Mouse (Mus musculus) right cerebral cortex, postnatal 36 days (tissue): Measurements from ENCODE around the gene Prkn.

Experiments used
- DNase-seq, 2 experiments: peaks; one replicate each; pipeline ENCODE4 v3.0.0; 2022; ENCODE audit warnings: low spot score in 2 of 2, mixed read lengths in 1 of 2

The Prkn gene

DNA sequence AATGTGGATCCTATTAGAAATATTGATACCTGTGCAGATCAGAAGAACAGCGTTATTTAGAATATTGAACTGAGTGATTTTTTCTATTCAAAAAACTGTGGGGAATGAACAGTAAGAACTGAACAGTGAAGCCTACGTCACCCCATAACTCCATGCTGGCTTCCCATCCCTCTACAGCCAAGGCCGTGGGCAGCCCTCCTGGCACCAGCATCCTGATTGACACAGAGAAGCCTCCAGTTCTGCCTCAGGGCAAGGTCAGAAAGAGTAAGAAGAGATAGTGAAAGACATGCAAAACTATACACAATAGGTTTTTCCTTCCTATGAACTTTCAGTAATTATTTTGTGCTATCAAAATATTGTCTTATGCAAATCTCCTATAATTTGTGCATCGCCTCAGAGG is 557.5 kb downstream of the Prkn start:
- DNase-seq: no peak

DNA sequence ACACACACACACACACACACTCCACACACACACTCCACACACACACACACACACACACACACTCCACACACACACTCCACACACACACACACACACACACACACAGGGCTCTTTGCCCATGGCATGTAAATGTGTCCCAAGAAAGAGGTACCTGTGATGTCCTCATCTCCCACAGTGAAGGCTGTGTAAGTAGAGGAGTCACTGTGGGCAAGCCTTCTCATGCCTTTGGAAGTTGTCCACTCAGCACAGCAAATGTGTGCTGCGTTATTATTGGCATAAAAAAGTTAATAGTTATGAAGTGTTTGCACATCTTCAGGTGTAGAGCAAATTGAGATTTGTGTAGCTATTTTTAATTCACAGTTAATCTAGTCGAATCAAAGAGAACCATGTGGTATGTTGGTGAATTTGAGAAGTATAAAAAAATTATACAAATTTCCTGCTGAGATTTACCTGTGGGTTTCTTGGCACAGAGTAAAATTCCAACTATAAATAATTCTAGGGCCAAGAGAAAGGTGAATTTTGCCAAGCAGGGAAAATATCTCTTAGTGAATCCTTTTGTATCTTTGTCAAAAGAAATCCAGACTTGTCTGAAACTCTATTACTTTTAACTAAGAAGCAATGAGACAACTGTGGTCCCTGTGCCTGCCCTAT is 562.2 kb downstream of the Prkn start:
- DNase-seq: no peak

DNA sequence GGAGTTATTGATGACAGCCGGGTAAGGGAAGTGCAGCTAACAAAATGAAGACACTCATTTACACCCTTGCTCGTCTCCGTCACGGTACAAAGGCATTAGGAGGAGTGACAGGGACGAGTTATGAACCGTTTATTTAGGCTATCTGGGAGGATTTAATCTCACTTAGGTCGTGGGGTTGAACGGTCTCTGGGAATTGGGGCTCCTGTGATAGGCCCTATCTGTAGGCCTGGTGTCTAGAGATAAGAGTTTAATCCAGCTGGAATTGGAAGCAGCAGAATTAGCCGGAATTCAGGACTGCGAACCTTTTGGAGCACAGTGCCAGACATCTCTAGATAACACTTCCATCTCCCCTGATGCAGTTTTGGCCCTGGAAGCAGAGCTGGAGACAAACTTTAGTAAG is 571.2 kb downstream of the Prkn start:
- DNase-seq: no peak

DNA sequence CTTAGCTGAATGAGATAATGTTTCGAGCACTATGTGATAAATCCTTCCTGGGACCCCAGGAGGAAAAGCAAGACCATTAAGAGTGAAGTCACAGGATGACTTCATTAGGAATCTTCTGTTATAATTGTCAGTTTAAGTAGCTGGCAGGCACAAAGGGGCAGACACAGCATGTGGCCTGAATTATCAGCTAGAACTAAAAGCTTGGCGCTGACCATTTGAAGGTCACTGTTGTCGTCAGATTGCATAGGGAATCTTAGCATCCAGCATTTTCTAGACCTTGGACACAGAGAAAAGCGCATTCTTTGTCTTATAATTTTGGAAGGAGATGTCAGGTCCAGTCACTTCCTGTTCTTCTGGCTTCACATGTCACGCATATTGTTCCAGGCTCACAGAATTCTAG is 573.5 kb downstream of the Prkn start:
- DNase-seq: no peak

DNA sequence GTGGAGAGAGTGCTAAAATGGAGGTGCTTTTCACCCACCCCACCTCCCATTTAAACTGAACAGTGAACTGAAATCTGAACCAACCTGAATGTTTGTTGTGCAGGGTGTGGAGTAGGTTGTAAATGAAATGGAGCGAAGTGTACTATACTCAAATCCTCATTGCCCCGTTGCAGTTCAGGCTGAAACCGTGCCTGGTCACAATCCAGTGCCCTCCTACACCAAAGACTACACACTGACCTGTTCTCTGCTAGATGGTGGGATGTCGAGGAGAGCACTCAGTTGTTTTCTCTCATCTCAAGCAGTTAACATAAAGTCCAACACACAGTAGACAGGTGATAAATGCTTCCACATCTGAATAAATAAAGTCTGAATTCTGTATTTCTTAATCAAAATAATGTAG is 574.1 kb downstream of the Prkn start:
- no peak for DNase-seq

DNA sequence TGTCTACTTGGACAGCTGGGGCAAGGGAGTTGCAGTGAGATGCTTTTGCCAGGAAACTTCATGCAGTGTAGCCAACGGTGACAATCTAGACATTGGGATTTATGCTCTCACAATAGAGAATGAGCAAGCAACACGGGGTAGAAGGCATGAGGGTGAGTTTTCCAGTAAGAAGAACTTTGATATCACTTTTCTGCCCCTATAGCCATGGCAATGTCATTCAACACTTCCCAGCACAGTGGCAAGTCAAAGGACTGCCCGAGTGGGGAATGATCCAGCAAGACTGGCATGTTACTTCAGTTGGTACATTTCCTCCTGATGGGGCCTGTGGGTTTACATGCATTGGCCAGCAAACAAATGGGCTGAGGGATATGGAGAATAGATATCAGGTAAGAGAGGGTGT is 577.0 kb downstream of the Prkn start:
- no peak for DNase-seq

DNA sequence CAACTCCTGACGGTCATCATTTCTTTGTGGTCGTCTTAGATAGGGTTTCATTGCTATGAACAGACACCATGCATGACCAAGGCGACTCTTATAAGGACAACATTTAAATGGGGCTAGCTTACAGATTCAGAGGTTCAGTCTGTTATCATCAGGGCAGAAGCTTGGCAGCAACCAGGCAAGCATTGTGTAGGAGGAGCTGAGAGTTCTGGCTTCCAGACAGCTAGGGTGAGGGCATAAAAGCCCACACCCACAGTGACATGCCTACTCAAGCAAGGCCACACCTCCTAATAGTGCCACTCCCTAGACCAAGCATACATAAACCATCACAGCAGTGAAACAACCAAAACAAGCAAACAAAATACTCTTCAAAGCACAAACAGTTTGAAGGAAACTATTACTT is 579.3 kb downstream of the Prkn start:
- DNase-seq: no peak

DNA sequence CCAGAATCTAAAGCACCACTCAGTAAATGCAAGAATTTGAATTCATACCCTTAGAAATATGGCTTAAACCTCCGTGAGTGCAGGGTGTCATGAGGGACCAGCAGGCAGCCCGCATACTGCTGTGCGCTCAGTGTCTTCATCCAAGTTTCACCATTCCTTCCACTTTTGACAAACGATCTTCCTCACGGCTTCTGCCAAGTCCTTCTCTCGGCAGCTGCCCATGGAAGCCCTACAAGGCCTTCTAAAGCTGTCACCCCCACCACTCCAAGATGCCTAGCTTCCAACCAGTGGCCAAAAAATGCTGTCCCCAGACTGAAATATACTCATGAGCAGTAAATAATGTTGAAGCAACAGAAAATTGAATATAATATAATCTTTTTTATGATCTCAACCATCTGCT is 580.7 kb downstream of the Prkn start:
- no peak for DNase-seq

DNA sequence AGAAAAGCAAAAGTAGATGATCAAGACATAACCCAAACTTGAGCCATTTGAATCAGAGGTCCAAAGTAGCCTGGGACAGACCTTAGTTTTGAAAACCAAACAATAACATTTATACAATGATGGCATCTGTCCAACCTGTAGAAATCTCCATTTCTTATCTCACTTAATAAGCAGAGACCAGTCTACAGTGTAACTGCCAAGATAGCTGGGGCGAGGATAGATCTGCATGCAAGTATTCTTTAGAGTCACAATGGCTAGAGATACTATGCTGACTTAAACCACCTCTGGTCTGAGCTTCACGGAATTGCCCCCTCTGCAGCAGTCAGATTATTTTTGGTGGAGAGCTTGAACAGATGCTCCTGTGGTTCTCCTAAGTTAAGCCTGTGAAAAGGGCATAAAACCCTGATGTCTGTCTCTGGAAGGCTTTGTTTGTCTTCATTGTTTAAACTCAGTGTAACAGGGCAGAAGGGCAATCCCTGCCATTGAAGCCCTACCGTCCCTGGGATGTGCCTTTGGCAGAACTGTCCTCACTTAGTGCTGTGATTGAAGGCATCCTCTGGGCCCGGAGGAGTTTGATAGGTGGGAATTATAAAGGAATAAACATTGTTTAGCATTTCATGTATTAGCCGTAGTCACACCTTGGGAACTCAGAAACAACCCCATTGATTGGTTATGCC is 581.2 kb downstream of the Prkn start:
- no peak for DNase-seq

DNA sequence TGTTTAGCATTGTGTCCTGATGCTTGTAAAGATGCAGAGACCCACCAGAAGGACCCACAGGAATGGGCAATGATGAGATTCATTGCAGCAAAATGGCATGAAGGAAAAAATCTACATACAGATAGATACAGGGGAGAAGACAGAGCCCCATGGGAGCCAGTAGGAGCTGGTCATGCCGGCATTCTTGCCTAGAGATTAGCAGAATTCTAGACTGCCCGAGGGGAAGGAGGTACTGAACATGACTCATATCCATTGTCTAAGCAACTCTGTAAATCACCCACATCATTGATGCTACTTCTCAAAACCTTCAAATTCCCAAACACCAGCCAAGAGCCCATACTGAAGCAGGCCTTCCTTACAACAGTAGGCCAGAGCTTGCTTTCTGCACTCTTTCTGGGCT is 591.1 kb downstream of the Prkn start:
- no peak for DNase-seq

DNA sequence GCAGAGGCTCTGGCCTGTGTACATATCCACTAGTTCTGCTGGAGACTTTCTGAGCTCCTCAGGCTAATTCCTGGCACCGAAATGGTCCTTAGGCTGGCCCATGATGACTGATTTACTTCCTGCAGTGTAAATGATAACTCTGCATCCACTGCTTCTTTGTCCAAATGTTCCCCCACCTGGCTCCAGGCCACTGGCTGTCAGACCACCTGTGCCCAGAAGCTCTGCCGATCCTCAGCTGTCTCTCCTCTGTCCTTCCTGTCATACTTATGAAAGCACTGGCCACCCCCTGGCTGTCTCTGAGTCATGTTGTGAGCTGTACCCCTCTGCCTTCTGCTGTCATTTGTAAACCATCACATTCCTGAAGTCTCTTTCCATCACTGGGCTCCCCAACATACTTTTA is 592.4 kb downstream of the Prkn start:
- no peak for DNase-seq

DNA sequence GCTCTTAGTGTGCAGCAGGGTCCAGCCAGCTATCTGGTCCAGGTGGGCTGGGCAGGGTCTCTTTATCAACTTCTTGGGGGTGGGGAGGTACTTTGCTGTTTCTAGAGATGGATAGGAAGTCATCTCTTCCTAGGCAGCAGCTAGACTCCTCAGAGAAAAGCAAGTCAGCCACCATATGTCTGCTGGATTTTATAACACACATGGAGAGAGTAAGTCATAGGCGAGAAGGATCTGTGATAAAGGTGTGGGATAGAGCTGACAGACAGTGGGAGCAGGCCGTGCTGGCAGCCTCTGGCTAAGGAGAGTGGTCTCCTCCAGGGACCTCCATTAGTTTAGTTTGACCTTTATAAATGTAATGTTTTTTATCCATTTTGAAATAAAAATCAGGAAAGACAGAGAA is 622.5 kb downstream of the Prkn start:
- DNase-seq: no peak

DNA sequence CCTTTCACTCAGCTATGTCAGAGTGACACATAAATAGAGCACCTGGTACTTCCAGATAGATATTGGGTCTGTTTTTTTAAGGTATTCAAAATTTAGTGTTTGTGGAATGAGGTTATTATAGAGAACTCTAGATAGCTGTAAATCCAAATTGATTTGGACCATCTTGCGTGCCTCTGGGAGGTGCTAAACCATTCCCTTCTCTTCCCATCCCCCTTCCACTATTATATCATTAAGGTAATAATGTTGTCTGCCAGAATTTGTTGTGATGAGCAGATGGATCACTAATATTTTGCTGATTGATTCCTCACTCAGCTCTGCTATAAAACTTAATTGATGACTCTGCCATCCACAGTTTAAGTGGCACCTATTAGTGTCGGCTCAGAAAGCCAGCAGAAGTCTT is 625.9 kb downstream of the Prkn start:
- DNase-seq: no peak

DNA sequence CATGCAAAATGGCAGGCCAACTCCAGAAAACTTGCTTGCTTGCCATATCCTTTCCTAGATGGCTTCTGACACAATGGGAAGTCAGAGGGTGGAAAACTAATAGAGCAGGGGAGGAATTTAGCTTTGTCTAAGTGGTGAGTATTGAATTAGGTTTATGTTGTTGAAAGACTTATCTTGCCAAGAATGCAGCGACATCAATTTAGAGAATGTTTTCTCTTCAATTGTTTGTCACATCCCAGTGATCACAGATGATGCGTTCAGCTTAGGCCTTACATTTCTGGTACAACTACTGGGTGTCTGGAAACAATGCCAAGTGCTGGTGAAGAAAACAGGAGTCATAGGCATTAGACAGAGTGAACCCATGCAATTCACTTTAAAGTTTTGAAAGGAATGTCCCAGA is 628.4 kb downstream of the Prkn start:
- DNase-seq: no peak

DNA sequence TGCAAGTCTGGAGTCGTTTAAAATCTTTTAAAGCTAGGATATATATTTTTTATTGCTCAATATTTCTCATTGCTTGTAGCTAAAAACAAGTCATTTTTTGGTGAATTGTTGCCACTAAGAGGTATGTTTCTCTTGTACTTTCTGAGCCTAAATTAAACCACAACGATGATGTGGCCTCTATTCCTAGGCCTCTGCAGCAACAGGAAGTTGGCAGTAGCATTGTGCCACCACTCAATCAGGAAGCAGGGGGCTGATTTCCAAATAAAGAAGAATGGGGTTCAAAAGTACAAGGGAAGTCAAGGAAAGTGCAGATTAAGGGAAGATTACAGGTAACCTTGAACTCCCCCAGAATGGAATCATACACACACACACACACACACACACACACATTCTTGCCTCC is 642.8 kb downstream of the Prkn start:
- DNase-seq: no peak

DNA sequence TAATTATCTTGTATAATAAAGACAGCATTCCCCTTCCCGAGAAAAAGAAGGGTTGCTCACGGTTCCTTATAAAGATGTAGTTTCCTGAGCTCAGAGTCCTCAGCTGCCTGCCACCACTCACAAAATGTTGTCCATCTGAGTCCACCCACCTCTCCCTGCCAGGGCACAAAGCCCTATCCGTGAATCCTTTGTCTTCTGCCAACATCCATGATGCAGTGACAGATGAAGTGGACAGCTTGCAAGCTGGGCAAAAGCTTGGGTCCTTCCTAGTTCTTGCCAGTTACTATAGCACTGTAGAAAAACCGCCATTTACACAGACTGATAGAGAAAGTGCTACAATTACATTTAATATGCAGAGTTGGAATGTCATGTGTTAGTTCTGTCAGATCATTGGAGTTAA is 649.9 kb downstream of the Prkn start:
- DNase-seq: no peak

DNA sequence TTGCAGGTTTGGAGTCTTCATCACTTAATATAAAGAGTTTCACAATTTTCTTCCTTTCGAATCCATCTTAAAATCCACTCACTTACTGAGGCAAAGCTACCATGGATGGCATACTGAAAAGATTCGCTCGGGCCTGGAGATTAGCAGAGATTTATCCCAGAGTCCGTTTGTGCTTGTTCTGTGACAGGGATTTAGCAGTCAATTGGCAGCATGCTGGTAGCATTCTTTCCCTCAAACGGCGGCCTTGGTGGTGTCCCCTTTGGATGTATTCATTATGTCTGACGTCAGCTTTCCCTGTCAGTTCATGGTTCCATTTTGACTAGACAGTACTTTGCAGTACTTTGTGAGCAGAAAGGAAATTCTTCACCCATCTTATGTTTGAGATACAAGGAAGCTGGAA is 662.4 kb downstream of the Prkn start:
- no peak for DNase-seq

DNA sequence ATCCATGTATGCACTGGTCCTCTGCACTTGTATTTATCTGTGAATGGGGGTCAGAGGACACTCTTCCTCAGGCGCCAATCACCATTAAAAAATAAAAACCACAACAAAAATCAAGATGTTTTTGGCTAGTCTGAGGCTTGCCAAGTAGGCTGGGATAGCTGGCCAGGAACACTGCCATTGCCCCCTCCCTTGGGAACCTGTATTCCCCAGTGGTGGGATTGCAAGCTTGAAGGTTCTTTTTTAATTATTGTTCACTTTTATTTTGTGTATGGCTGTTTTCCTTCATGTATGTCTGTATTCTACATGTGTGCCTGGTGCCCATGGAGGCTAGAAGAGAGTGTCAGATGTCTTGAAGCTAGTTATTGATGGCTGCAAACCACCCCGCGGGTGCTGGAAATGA is 664.3 kb downstream of the Prkn start:
- no peak for DNase-seq

DNA sequence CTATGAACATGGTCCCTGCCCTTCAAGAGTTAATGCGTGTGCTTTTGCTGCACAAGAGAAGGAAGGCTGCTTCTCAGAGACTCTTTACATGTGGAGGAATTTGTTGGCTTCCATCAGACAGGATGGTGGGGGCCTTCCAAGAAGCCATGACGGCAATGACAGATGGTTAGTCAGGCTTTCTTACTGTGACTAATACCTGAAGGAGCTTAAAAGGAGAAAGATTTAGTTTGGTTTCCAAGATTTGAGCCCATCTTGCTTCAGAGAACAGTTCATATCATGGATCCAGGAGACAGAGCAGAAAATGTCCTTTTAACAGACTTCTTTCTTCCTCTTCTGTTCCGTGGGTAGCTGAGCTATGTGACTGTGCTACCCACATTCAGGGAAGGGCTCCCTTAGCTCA is 666.9 kb downstream of the Prkn start:
- peak in 1 of 2 experiments; percentile 12 for DNase-seq

DNA sequence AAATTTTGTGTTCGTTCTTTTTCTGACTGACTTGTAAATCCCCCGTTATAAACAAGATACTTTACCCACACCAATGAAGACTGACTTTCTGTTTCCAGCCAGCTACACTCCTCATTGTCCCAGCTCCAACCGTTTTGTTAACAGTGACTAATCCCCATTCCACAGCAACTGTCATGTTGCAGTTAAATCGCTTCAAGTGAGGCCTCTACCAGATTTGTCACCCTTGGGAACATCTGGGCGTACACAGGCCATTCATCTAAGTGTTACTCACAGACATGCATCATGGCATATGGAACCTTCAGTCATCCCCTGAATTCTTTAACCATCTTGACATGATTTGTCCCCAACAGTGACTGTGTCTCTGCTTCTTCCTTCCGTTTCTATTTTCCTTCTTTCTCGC is 669.9 kb downstream of the Prkn start:
- no peak for DNase-seq

DNA sequence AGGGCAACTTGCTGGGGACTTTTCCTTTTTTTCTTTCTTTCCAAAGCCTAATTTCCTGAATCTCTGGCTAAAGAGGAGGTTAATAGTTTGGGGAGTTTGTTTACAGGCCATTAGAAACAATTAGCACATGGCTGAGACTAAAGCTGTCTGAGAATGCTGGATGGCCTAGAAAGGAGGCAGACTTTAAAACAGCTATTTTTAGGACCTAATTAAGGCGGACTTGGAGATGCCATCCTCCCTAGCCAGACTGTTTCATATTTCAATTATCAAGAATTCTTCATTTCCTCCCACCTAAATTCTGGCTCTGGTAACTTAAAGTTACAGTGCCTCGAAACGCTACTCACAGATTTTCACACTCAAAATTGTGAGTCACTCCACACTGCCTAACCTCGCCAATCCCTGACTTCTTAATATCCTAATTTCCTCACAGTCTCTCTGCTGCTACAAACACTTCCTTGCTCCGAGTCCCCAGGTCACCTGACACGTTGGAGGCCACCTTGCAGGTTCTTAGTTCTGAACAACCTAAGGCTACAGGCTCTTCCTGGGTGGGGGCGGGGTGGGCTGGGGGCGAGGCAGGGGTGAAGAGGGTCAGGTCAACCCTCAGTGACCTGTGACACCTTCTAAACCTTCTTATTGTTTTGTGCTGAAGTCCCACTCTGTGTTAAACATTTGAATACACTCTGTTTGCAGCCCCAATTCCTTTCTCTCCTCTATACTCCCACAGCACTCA is 674.0 kb downstream of the Prkn start:
- DNase-seq: no peak

DNA sequence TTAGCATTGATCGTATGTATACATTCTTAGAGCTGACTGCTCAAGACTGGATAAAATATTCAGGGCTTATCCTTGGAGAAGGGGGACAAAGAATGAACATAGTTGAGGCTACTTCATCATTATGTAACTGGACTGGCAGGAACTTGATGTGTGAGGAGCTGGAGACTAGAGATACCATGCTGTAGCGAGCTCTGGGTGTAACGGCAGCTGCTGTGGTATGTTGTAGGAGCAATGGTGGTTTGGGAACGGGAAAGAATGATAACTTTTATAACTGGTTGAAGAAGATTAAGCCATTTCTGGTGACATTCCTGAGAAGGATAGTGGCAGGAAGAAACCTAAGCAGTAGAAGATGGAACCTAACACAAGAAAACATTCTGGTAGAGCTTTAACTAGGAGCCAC is 675.4 kb downstream of the Prkn start:
- DNase-seq: no peak

DNA sequence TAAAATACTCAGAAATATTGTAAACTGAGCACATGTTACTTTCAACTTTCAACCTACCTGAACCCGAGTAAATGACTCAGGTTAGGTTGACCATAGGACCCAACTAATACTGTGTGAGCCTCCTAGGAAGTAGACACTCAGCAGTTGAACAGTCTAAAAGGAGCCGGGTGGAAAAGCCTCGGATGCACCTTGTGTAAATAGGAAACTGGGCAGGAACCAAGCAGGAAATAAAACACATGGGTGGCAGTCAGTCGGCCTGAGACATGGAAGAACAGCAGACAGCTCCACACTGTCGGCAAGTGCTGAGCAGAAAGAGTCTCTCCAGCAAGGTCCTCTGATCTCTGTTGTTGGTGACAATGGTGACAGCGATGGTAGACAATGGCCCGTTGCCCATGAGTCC is 676.0 kb downstream of the Prkn start:
- DNase-seq: no peak
